Mouse (Mus musculus): ENCODE data around the gene Tnfrsf21.

DNA sequence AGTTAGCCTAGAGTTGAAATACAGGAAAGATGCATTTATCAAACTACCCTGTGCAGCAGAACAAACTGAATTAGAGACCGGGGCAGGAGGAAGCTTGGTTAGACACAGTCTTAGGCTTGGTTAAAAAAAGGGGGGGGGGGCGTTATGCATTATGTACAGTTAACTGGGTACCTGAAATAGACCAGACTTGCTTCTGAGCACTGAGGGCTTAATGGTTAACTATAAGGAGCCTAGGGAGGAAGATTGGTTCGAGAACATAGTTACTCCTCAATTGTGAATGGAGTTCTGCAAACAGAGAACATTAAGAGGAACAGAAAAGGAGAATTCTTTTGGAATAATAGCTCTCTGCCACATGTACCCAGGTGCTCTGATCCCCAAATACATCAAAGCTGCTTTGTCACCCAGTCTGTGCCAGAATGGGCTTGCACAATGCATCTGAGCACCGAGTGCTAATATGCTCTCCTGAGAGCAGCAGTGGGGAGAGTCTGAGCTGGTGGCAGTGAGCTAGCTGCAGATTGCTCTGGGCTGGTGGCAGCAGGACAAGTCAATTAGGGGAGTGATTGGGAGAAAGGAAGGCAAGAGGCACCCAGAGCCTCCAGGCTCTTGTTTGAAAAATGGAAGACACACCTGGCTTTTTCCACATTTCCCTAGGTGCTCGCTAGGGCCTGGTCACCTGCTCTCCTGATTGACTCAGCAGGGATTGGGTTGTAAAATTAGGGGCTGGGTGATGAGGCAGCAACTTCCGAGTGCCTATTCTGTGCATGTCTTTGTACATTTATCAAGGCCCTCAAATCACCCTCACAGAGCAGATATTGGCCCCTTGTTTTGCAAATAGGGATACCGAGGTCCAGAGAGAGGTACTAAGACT is 119.3 kb downstream of the Tnfrsf21 start:
- TF ChIP-seq CTCF (IDR thresholded peaks at IDR 0.05; ENCODE audit: control insufficient read depth, insufficient read depth, insufficient replicate concordance, low read depth, low read length) (no peak), POLR2A (IDR thresholded peaks at IDR 0.05; ENCODE audit: control insufficient read depth, low read depth, low read length) (no peak)

All from testis, adult 2 months (tissue).